Mouse (Mus musculus): ENCODE data around the gene Lrpap1.

DNA sequence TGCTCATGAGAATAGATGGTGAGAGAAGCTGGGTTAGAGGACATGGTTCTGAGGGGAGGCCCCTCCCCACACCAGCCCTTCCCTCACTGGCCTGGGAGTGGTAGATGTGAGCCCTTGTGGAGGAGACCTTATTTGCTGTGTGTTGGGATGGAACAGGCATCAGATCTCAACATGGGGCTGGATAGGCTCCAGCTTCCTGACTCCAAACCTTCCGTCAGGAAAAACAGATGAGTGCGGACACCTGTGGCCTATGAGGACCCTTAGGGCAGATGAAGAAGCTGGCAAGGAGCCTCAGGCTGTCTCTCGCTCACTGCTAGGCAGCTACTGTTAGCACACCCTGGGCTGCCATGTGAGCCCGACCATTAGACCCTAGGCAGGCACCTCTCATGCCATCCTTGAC is 27.9 kb upstream of the Lrpap1 start:
- no peak for TF ChIP-seq POLR2A (IDR thresholded peaks at IDR 0.05; ENCODE audit: control insufficient read depth, low read depth, low read length)
- no peak for TF ChIP-seq CTCF (IDR thresholded peaks at IDR 0.05; ENCODE audit: control insufficient read depth, insufficient read depth, insufficient replicate concordance, low read depth, low read length)

All from testis, adult 2 months (tissue).